ENCODE assay signal across 13 mouse cellular contexts in the genomic region with DNA sequence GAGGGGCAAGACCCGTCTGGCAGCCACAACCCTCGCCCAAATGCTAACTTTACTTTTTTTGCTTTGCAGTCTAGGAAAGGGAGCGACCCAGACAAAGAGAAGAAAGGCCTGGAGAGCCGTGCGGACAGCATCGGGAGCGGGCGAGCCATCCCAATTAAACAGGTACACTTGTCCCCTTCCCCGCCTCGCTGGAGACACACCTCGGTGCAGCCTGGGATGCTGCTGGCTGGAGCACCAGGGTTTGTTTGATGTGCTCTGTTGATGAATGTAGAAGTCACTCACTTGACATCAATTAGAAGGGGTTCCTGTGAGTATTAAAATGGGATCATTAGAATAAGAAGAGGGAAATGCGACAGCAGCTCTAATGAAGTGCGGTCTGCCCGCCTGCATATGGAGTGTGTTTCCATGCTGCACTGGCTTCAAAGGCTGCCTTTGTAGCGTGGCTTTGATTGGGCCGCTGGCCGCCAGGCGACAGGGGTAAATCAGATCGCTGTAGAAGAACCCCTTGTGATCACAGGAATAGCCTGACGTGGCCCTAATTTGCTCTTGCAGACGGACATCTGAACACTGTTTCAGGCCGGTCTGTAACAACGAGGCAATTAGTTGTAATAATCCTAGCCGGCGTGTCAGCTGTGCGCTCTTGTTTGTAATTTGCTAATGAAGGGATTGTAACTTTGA.
DNase-seq lines count a peak whose midpoint lies in the region; ATAC-seq lines count a peak whose summit lies in the region.
"Had no signal": no experiment of that assay in that cellular context is flagged by ENCODE, and none has a peak within 500 bp of the region (broad histone marks: within the 10 kb centered on the region; RNA-seq: fewer than 3 reads in every experiment).

No protein-coding gene starts in this region.

- H3K27me3 ChIP-seq in forebrain, embryonic 13.5 days: peaks cover 86% of the 10 kb centered on the region
- H3K27me3 ChIP-seq in limb, embryonic 10.5 days (ENCODE audit: low read depth, poor library complexity, severe bottlenecking): 0 out of 2 replicates have a peak, but pooled peaks cover 8% of the 10 kb centered on the region
- no peaks in the 10 kb centered on the region for H3K27me3 ChIP-seq in neural tube, embryonic 14.5 days (ENCODE audit: control insufficient read depth, insufficient read depth, low read length)
- H3K27me3 ChIP-seq: limb, embryonic 15.5 days had no signal

- no peak overlapping the region for H3K9ac ChIP-seq in forebrain, embryonic 13.5 days
- no peak overlapping the region for H3K9ac ChIP-seq in neural tube, embryonic 14.5 days (replicated peaks; ENCODE audit: low read depth, low read length)
- H3K9ac ChIP-seq: limb, embryonic 15.5 days had no signal

- intact Hi-C loops in heart, postnatal 25 days (cut with DNase I): no loop called here
- intact Hi-C loops in heart, postnatal 14 days (cut with DNase I): no loop called here

- no peak for DNase-seq in frontal cortex, postnatal 36 days (ENCODE audit: low spot score in 2 of 2)
- DNase-seq in limb, embryonic 10.5 days (ENCODE audit: low spot score): peak; percentile 65
- no peak for DNase-seq in adrenal gland, postnatal 25 days
- DNase-seq in heart, postnatal 25 days (ENCODE audit: low spot score): no peak
- no peak for DNase-seq in heart, postnatal 14 days
- DNase-seq: cerebellum, postnatal 14 days; gastrocnemius, postnatal 36 days; right cerebral cortex, adult 18-20 months had no signal

- H3K4me3 ChIP-seq in forebrain, embryonic 13.5 days: no peak overlapping the region
- H3K4me3 ChIP-seq in limb, embryonic 10.5 days: no peak overlapping the region
- H3K4me3 ChIP-seq in neural tube, embryonic 14.5 days (ENCODE audit: low read depth, low read length): no peak overlapping the region
- H3K4me3 ChIP-seq: limb, embryonic 15.5 days had no signal

- peak; percentile 23; the same call in 1 of the 2 replicates for ATAC-seq in frontal cortex, adult (ENCODE audit: low TSS enrichment)
- ATAC-seq in forebrain, embryonic 13.5 days: peak; percentile 91
- peak; percentile 61 for ATAC-seq in neural tube, embryonic 14.5 days (ENCODE audit: low read depth)
- ATAC-seq: activated CD4-positive, CD25-positive, alpha-beta regulatory T cell, adult 4 months had no signal

- H3K27ac ChIP-seq in forebrain, embryonic 13.5 days: peak overlapping the region; percentile 3; the same call in 1 of the 2 replicates
- peak overlapping the region; percentile 66; the same call in 1 of the 2 replicates for H3K27ac ChIP-seq in limb, embryonic 10.5 days
- H3K27ac ChIP-seq in neural tube, embryonic 14.5 days (ENCODE audit: low read depth, low read length): peak overlapping the region; percentile 34; the same call in 1 of the 2 replicates
- H3K27ac ChIP-seq: limb, embryonic 15.5 days had no signal

- 10% methylated on average over 26 of the region's 26 CpGs for WGBS in forebrain, embryonic 13.5 days
- WGBS in limb, embryonic 10.5 days: 44% methylated on average over 26 of the region's 26 CpGs
- WGBS in neural tube, embryonic 14.5 days: 24% methylated on average over 26 of the region's 26 CpGs

- peaks cover 27% of the 10 kb centered on the region for H3K36me3 ChIP-seq in forebrain, embryonic 13.5 days (ENCODE audit: poor library complexity, severe bottlenecking)
- H3K36me3 ChIP-seq in limb, embryonic 10.5 days: peaks cover 53% of the 10 kb centered on the region
- H3K36me3 ChIP-seq in neural tube, embryonic 14.5 days (ENCODE audit: control insufficient read depth, insufficient read depth, low read length): peaks cover 27% of the 10 kb centered on the region

- H3K4me1 ChIP-seq in forebrain, embryonic 13.5 days: peaks cover 45% of the 10 kb centered on the region
- H3K4me1 ChIP-seq in limb, embryonic 10.5 days: peaks cover 61% of the 10 kb centered on the region
- peaks cover 40% of the 10 kb centered on the region for H3K4me1 ChIP-seq in neural tube, embryonic 14.5 days (ENCODE audit: control insufficient read depth, insufficient read depth, low read length)
- H3K4me1 ChIP-seq: limb, embryonic 15.5 days had no signal

- H3K4me2 ChIP-seq in forebrain, embryonic 13.5 days: peak overlapping the region; percentile 24
- H3K4me2 ChIP-seq in neural tube, embryonic 14.5 days (ENCODE audit: low read depth, low read length): no peak overlapping the region
- H3K4me2 ChIP-seq: limb, embryonic 15.5 days had no signal

- 0 out of 2 replicates have a peak, but pooled peaks cover 4% of the 10 kb centered on the region for H3K9me3 ChIP-seq in forebrain, embryonic 13.5 days (replicated peaks)
- no peaks in the 10 kb centered on the region for H3K9me3 ChIP-seq in limb, embryonic 10.5 days (replicated peaks)
- H3K9me3 ChIP-seq in neural tube, embryonic 14.5 days (ENCODE audit: control insufficient read depth, low read length): no peaks in the 10 kb centered on the region
- H3K9me3 ChIP-seq: limb, embryonic 15.5 days had no signal

Comparison
In these comparisons a context has a peak if more than half of its experiments do, and no peak if none do; other contexts are left out.
1. ATAC-seq: peak in every context shown above with its lines; median percentile 91 in forebrain, embryonic 13.5 days; 61 in neural tube, embryonic 14.5 days; 23 in frontal cortex, adult.
2. H3K27ac ChIP-seq: peak in every context shown above with its lines; median percentile 66 in limb, embryonic 10.5 days; 34 in neural tube, embryonic 14.5 days; 3 in forebrain, embryonic 13.5 days.